Comparison of ENCODE assay signal across 17 mouse cellular contexts in genomic region chr19:30125670-30126059, GRCm38 (mm10). TPM values are rescaled to one million over a fixed set of nuclear protein-coding genes. Genes with fewer than 3 reads are reported as not detected.
DNase-seq lines count a peak whose midpoint lies in the region; ATAC-seq and TF ChIP-seq lines count a peak whose summit lies in the region.
"Had no signal": no experiment of that assay in that cellular context is flagged by ENCODE, and none has a peak within 500 bp of the region (broad histone marks: within the 10 kb centered on the region; RNA-seq: fewer than 3 reads in every experiment).

No protein-coding gene starts in this region.

- H3K9me3 ChIP-seq in heart, embryonic 15.5 days (replicated peaks) = no peaks in the 10 kb centered on the region
- no peaks in the 10 kb centered on the region for H3K9me3 ChIP-seq in midbrain, embryonic 16.5 days (replicated peaks; ENCODE audit: control insufficient read depth, low read length, poor library complexity, severe bottlenecking)
- H3K9me3 ChIP-seq: embryonic facial prominence, embryonic 13.5 days; limb, embryonic 10.5 days; liver, embryonic 13.5 days had no signal

- peaks cover 6% of the 10 kb centered on the region; the same call in 1 of the 2 replicates for H3K4me1 ChIP-seq in heart, embryonic 15.5 days (replicated peaks)
- peaks cover 11% of the 10 kb centered on the region; the same call in 1 of the 2 replicates for H3K4me1 ChIP-seq in midbrain, embryonic 16.5 days (ENCODE audit: control insufficient read depth, insufficient read depth, low read length)
- H3K4me1 ChIP-seq: liver, embryonic 13.5 days had no signal

- no peak overlapping the region for H3ac ChIP-seq in C2C12 (ENCODE audit: control insufficient read depth, insufficient read length, low read depth)

- ATAC-seq in heart, embryonic 15.5 days (replicated peaks; ENCODE audit: insufficient number of reproducible peaks, insufficient read depth, low FRiP score, low read depth) = no peak
- no peak for ATAC-seq in midbrain, embryonic 16.5 days
- no peak for ATAC-seq in megakaryocyte progenitor cell, adult 5-6 weeks (replicated peaks; ENCODE audit: poor library complexity)

- H3K79me2 ChIP-seq in C2C12 (ENCODE audit: control insufficient read depth, insufficient read depth) = no peaks in the 10 kb centered on the region

- H3K27ac ChIP-seq in heart, embryonic 15.5 days = peak overlapping the region; percentile 28
- H3K27ac ChIP-seq in midbrain, embryonic 16.5 days (ENCODE audit: low read length) = peak overlapping the region; percentile 53
- H3K27ac ChIP-seq: embryonic facial prominence, embryonic 13.5 days; limb, embryonic 10.5 days; liver, embryonic 13.5 days had no signal

- 43% methylated on average over 7 of the region's 7 CpGs for WGBS in heart, embryonic 15.5 days
- WGBS in midbrain, embryonic 16.5 days = 54% methylated on average over 7 of the region's 7 CpGs

- H3K27me3 ChIP-seq in heart, embryonic 15.5 days = no peaks in the 10 kb centered on the region
- no peaks in the 10 kb centered on the region for H3K27me3 ChIP-seq in C2C12 (ENCODE audit: control insufficient read depth, insufficient read depth, insufficient read length)
- no peaks in the 10 kb centered on the region for H3K27me3 ChIP-seq in midbrain, embryonic 16.5 days (ENCODE audit: control insufficient read depth, insufficient read depth, low read depth, low read length)
- H3K27me3 ChIP-seq: embryonic facial prominence, embryonic 13.5 days; liver, embryonic 13.5 days had no signal

- no peak overlapping the region for H3K9ac ChIP-seq in heart, embryonic 15.5 days
- no peak overlapping the region for H3K9ac ChIP-seq in midbrain, embryonic 16.5 days (ENCODE audit: low read depth, low read length)
- H3K9ac ChIP-seq: embryonic facial prominence, embryonic 13.5 days; liver, embryonic 13.5 days had no signal

- TF ChIP-seq CTCF in C2C12 (IDR thresholded peaks at IDR 0.05; ENCODE audit: control insufficient read depth, insufficient read depth, insufficient read length) = no peak

- H3K36me3 ChIP-seq in heart, embryonic 15.5 days = no peaks in the 10 kb centered on the region
- no peaks in the 10 kb centered on the region for H3K36me3 ChIP-seq in C2C12 (ENCODE audit: control insufficient read depth, insufficient read depth)
- H3K36me3 ChIP-seq in midbrain, embryonic 16.5 days (ENCODE audit: control insufficient read depth, insufficient read depth, low read length) = no peaks in the 10 kb centered on the region
- H3K36me3 ChIP-seq: embryonic facial prominence, embryonic 13.5 days had no signal

- H3K4me2 ChIP-seq in heart, embryonic 15.5 days = no peak overlapping the region
- H3K4me2 ChIP-seq in midbrain, embryonic 16.5 days (ENCODE audit: low read length) = no peak overlapping the region
- H3K4me2 ChIP-seq: embryonic facial prominence, embryonic 13.5 days; liver, embryonic 13.5 days had no signal

- no peak for DNase-seq in heart, adult 8-10 months (ENCODE audit: low spot score)
- peak; percentile 58 for DNase-seq in NIH3T3 (ENCODE audit: low read depth)
- DNase-seq in urinary bladder, adult 18-20 months (ENCODE audit: low spot score in 2 of 2) = no peak
- no peak for DNase-seq in left cerebral cortex, adult 9 months (ENCODE audit: low spot score in 2 of 2)
- DNase-seq: cerebellum, adult 11 months; cerebellum, postnatal 36 days; gastrocnemius, postnatal 10 days; heart, postnatal 36 days; liver, embryonic 13.5 days; thymus, postnatal 25 days had no signal

- H3K4me3 ChIP-seq in heart, embryonic 15.5 days = no peak overlapping the region
- no peak overlapping the region for H3K4me3 ChIP-seq in C2C12 (ENCODE audit: insufficient read depth, poor library complexity, severe bottlenecking)
- no peak overlapping the region for H3K4me3 ChIP-seq in midbrain, embryonic 16.5 days (ENCODE audit: low read depth, low read length)
- H3K4me3 ChIP-seq: embryonic facial prominence, embryonic 13.5 days; limb, embryonic 10.5 days; liver, embryonic 13.5 days had no signal

- no peaks in the 10 kb centered on the region for H3K79me3 ChIP-seq in C2C12 (ENCODE audit: low read depth)

TF ChIP-seq in C2C12, 6 proteins besides CTCF, POLR2A, EP300 and RAD21:
- peak; percentile 23 for TF ChIP-seq CEBPB (IDR thresholded peaks at IDR 0.05; ENCODE audit: low read depth)
- peak; percentile 34 for TF ChIP-seq MYOD1 (IDR thresholded peaks at IDR 0.05; ENCODE audit: control insufficient read depth, insufficient read length, low read depth)
- peak; percentile 77 for TF ChIP-seq USF1 (IDR thresholded peaks at IDR 0.05; ENCODE audit: low read depth)
- TF ChIP-seq MYOG (IDR thresholded peaks at IDR 0.05; ENCODE audit: control insufficient read depth, extremely low read depth, insufficient read length) = no peak
TF ChIP-seq in C2C12: peak in this region for 3.

RNA-seq across cellular contexts. Expression of gene Gldc, which starts 49.6 kb away (rescaled TPM):
- polyA plus RNA-seq in heart, embryonic 15.5 days (2015; fragmentation: Nextera tagmentation; extraction: Ambion mirVana) = 0.83 and 0.98 TPM in 2 replicates
- total RNA-seq in heart, adult 8-10 months (2022) = under 1 TPM; 0.06 to 0.56 (median 0.16) TPM
- 0.43 TPM for polyA plus RNA-seq in C2C12 (2012; fragmentation: generic; extraction: Trizol)
- 5.9 and 6.3 TPM in 2 replicates for polyA plus RNA-seq in midbrain, embryonic 16.5 days (2015; fragmentation: Nextera tagmentation; extraction: Ambion mirVana)
- not detected in 2 replicates for total RNA-seq in megakaryocyte progenitor cell, adult 5-6 weeks (2015)
- not detected in 2 replicates for total RNA-seq in megakaryocyte progenitor cell, adult 5-6 weeks (2017)
- total RNA-seq: megakaryocyte-erythroid progenitor cell, adult 5-6 weeks had no signal
